Mouse (Mus musculus) T-helper 2 cell (primary cell): ENCODE data around the gene Esp1.
"Not testable (repeated sequence)": the region's sequence is repeated elsewhere in the genome, so short reads cannot be mapped to it uniquely, and the experiment has no call there.

Source experiments
- in situ Hi-C: fragments of 300-600 bp; cut with MboI, MseI; formaldehyde crosslinking; loops from one replicate; pipeline ENCODE4 v1.15.1; 2025; ENCODE audit warnings: high pct_unique_total_duplicates

The Esp1 gene

DNA sequence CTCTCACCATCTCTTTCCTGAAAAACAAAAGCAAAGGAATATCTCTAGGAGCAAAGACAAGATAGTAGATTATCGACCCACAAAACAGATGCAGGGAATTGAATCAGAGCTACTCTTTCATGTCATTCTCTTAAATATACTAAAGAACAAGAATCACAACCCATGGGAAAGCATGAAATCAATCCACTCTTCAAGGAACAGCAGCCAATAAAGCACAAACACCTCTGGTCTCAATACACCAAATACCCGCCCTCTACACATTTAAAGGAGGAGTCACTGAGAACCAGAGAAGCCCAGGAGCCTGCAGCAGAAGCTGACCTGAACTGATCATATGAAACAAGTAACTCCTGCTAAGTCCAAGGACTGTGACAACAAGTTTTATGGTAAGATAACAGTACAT lies at the start of gene Esp1:
Gene Esp1 (plus strand): TSS at position 301 of the 400 bp plus-strand sequence.
- in situ Hi-C loops, result no loop called here

DNA sequence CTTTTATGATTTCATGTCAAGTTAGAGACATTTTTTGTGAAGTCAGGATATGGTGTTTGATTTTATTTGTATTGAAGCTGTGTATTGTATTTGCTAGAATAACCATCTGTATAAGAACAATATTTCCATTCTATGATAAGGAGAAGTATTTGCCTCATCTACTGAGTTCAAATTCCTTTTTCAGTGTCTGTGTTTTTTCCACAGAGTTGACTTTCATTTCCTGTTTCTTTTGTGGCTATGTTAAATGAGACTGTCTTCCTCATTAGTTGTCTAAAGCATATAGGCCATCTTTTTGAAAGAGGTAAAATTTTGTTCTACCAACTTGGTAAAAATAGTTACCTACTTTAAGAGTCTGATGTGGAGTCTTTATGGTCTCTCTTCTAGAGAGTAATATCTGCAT lies 10.6 kb upstream of the Esp1 start:
- in situ Hi-C loops, result no loop called here

DNA sequence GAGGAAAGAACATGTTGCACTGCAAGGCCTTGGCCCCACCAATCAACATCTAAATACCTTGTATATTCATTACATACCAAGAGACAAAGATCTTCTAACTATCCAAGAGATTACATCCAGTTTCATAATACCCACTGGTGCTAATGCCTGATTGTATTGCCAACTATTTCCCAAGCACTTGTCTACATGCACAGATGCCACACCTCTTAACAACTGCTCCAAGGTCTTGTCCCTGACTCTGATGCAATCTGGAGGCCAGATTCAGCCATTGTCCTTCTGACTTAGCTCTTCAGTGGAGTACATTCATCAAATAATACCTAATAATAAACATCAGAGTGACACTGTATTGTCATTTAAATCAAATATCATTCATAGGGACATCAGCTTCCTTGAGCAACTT lies 9.9 kb upstream of the Esp1 start:
- in situ Hi-C loops, result not testable (repeated sequence)

DNA sequence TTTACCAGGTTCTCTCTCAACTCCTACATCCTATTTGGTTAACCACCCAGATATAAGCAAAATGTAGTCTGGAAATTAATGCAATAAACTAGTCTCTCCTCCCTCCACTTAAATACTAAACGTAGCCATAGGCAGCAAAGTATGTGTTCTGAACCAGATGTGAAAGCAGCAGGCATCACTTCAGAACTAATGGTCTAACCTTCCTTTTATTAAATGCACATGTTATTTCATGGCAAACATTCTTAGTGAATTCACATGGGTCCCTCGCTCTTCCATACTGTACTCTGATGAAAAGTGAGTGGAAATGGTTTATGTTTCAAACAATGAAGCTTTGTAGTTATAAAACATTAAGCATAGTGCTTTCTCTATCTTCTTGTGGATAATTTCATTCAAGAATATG lies 4.4 kb downstream of the Esp1 start:
- in situ Hi-C loops, result no loop called here

DNA sequence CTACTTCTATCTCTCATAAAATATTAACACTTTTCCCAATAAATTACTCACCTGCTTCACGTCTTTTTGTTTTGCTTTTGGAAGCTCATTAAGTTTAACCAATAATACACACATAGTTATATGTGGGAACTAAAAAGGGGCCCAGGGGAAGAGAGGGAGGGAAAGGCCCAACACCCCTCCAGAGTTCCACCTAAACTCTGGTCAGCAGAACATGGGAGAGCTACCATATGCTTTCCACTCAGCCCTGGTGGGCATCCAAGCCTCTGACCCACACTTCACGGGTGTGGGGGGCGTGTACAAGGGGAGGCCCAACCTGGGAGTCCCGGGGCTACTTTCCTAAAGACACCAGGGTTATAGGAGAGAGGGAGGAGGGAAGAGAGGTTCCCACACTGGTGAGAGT lies 4.8 kb downstream of the Esp1 start:
- in situ Hi-C loops, result no loop called here

DNA sequence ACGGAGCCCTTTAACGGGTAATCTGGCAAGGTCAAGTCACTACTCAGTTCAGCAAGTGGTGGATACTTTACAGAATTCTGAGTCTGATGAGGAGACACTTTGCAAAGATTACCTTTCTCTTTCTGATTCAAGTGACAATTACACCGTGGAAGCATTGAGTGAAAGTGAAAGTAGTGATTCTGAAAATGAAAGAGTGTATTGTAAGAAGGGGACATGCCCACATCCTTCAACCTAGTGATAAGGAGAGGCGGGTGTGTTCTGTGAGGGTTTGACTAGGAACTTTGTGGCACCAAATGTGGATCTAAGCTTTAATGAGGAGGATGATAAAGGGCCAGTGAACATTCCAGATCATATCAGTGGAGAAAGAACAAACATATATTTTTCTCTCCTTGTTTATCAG lies 36.7 kb downstream of the Esp1 start:
- in situ Hi-C loops, result no loop called here

DNA sequence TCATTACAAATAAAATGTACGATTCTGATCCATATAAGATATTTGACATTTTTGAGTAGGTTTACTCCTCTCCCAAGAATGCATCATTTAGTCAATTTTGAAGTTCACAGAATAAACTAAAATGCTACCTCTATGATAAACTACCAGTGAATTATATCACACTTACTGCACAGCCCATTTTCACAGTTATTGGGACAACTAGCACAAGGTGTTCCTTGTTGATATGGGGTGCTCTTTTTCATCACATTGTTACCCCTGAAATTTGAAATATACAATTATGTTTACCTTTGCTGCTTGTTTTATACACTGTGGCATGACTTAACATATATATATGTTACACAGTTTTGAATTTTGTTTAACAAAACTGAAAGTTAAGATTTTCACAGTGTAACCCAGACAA lies 40.2 kb downstream of the Esp1 start:
- in situ Hi-C loops, result no loop called here
